Mouse (Mus musculus): ENCODE results near the gene Cbx7.

DNA sequence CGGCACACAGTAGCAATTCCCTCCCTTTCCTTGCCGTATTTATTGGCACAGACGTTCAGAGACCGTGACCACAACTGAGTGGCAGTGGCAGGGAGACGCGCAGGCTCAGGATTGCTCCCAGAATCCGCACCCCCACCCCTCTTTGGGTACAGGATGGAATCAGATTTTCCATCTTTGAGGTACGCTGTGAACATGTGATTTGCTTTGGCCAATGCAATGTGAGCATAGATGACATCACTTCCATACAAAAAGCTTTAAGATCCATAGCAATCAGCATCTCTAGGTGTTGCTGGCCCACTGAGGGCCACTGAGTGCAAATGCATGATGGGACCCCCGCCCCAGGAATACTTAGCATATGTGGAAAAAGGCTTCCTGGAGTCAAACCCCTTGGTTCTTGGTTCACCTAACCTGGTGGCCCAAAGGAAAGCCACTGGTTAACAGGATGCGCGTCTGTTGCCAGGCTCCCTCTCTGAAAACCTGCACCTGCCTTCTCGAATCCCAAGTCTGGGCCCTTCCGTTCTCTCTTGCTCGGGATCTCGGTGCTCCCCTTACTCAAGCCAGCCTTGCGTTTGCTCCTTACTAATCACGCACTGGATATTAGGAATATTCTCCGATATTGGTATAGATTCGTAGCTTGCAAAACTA, 88.2 kb downstream of the Cbx7 start:
- TF ChIP-seq CTCF (conservative IDR thresholded peaks at IDR 0.05 in 1 of 2, IDR thresholded peaks at IDR 0.05 in 1 of 2; ENCODE audit: low read depth in 2 of 2, low read length in 2 of 2) (no peak), MEF2A (IDR thresholded peaks at IDR 0.05; ENCODE audit: borderline replicate concordance, low read depth, low read length) (no peak), JUND (conservative IDR thresholded peaks at IDR 0.05; ENCODE audit: low read depth, low read length) (no peak), EP300 (IDR thresholded peaks at IDR 0.05; ENCODE audit: low read length) (no peak), CHD1 (IDR thresholded peaks at IDR 0.05; ENCODE audit: low read depth, low read length) (no peak), SMC3 (IDR thresholded peaks at IDR 0.05; ENCODE audit: low read depth, low read length) (no peak), MAX (IDR thresholded peaks at IDR 0.05; ENCODE audit: low read length) (no peak; the same call in 1 of the 2 replicates), POLR2A (IDR thresholded peaks at IDR 0.05; ENCODE audit: low read depth, low read length) (no peak), MYC (IDR thresholded peaks at IDR 0.05; ENCODE audit: low read depth, low read length) (no peak), USF2 (conservative IDR thresholded peaks at IDR 0.05; ENCODE audit: low read depth, low read length) (no peak)
